Mouse (Mus musculus) forebrain, embryonic 13.5 days (tissue): ENCODE data around the gene Snai1. TPM values are rescaled to one million over a fixed set of nuclear protein-coding genes. Genes with fewer than 3 reads are reported as not detected.

Source experiments
- ATAC-seq: fragments of 200-750 bp; cut with Nextera tagmentation; 2 replicates; pipeline ENCODE4 v1.8.0; 2017
- H3K27ac ChIP-seq: fragments of 300-500 bp; sonication (generic); 2 replicates; pipeline ENCODE4 v1.5.1; 2015; ENCODE audit warnings: inconsistent platforms, mild to moderate bottlenecking, moderate library complexity
- H3K27me3 ChIP-seq: fragments of 300-500 bp; sonication (generic); 2 replicates; pipeline ENCODE4 v1.6.1; 2015; ENCODE audit warnings: mild to moderate bottlenecking, inconsistent platforms
- H3K36me3 ChIP-seq: fragments of 300-500 bp; sonication (generic); 2 replicates; pipeline ENCODE4 v1.6.1; 2015; ENCODE audit warnings: mild to moderate bottlenecking, inconsistent platforms; ENCODE audit not compliant: poor library complexity, severe bottlenecking
- H3K4me1 ChIP-seq: fragments of 300-500 bp; sonication (generic); 2 replicates; pipeline ENCODE4 v1.6.1; 2015; ENCODE audit warnings: inconsistent platforms
- H3K4me2 ChIP-seq: fragments of 300-500 bp; sonication (generic); 2 replicates; pipeline ENCODE4 v1.6.1; 2015; ENCODE audit warnings: inconsistent platforms, mild to moderate bottlenecking, moderate library complexity
- H3K4me3 ChIP-seq: fragments of 300-500 bp; sonication (generic); 2 replicates; pipeline ENCODE4 v1.5.1; 2015; ENCODE audit warnings: mild to moderate bottlenecking, inconsistent platforms
- H3K9ac ChIP-seq: fragments of 300-500 bp; sonication (generic); 2 replicates; pipeline ENCODE4 v1.6.1; 2015; ENCODE audit warnings: mild to moderate bottlenecking, inconsistent platforms
- H3K9me3 ChIP-seq: fragments of 300-500 bp; sonication (generic); replicated peaks from 2 replicates; pipeline ENCODE4 v1.6.1; 2016; ENCODE audit warnings: inconsistent platforms
- WGBS: fragments of 180-500 bp; shearing (Covaris S2); methylation state at CpG from one replicate; pipeline ENCODE4 v1.1.7; 2015; 5-methylcytosine and 5-hydroxymethylcytosine counted together
- polyA plus RNA-seq: library from polyadenylated mRNA; unstranded; fragments of >200 nt; fragmentation: Nextera tagmentation; extraction: Ambion mirVana; gene quantifications from 2 replicates; pipeline ENCODE4 v1.2.1, GENCODE M21; 2015

Snai1 gene
- polyA plus RNA-seq, 1 experiment from 2014 or later, result 1.9 TPM

DNA sequence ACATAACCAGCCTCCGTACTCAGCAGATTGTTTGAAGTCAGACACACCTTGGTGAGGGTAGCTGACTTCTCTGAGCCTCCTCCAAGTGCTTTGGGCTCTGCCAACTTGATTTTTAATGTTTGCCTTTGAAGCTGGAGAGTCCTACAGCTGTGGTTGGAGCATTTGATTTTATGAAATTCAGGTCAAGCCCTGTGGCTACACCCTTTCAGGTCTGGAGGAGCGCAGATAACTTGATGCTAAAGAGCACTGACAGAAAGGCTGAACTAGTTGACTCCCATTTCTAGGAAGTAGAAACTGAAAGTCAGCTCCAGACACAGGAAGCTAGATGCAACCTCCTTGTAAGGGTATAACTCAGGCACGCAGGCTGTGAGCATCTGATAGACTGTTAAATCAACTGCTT is 32.9 kb upstream of the Snai1 start:
- Histone ChIP-seq H3K36me3 (peaks cover 41% of the 10 kb centered on the region), H3K4me2 (peak overlapping the region; percentile 96), H3K27me3 (no peaks in the 10 kb centered on the region), H3K9ac (peak overlapping the region; percentile 43), H3K4me3 (peak overlapping the region; percentile 97; the same call in 1 of the 2 replicates), H3K4me1 (peaks cover 32% of the 10 kb centered on the region), H3K9me3 (no peaks in the 10 kb centered on the region), H3K27ac (no peak overlapping the region)
- no peak for ATAC-seq
- 89% methylated on average over 3 of the region's 3 CpGs for WGBS

- Histone ChIP-seq H3K4me3 (no peak overlapping the region), H3K4me1 (peaks cover 32% of the 10 kb centered on the region), H3K4me2 (no peak overlapping the region), H3K9ac (peak overlapping the region; percentile 18; the same call in 1 of the 2 replicates), H3K27me3 (no peaks in the 10 kb centered on the region), H3K36me3 (peaks cover 56% of the 10 kb centered on the region), H3K9me3 (no peaks in the 10 kb centered on the region), H3K27ac (no peak overlapping the region)
- no peak for ATAC-seq
- WGBS, result 96% methylated on average over 10 of the region's 10 CpGs
Observed at GRCm38 (mm10) chr2:167506546-167507260, 31.3 kb upstream of the Snai1 start.

DNA sequence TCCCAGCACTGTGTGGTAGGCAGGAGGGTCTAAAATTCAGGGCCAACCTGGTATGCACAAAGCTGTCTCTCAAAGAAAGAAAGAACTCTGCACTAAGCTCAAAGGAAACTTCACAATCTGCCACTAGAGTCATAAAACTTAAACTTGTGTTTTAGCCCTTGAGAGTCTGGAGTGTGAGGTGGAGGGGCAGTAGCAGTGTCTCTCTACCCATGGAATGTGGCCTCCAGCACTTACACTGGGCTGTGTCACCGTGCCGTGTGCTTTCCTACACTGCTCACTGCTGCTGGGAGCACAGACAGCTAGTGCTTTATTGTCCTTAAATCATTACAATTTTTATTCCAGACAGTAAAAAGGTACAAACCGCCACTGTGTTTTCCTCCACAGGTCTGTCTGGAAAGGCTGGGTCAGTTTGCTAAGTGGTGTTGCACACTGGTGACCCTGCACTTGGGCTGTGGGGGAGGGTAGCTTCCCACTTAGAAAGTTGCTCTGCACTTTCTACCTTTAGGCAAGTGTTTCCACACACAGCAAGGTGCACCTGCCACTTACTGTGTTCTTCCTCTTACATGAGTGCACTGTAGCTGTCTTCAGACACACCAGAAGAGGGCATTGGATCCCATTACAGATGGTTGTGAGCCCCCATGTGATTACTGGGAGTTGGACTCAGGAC is 30.1 kb upstream of the Snai1 start:
- Histone ChIP-seq H3K4me2 (no peak overlapping the region), H3K27me3 (no peaks in the 10 kb centered on the region), H3K9me3 (no peaks in the 10 kb centered on the region), H3K9ac (no peak overlapping the region), H3K36me3 (peaks cover 67% of the 10 kb centered on the region), H3K4me3 (no peak overlapping the region), H3K27ac (no peak overlapping the region), H3K4me1 (peaks cover 32% of the 10 kb centered on the region)
- no peak for ATAC-seq
- 98% methylated on average over 3 of the region's 3 CpGs for WGBS

GRCm38 (mm10) chr2:167508569-167508968 is 29.4 kb upstream of the Snai1 start:
- no peak for ATAC-seq
- Histone ChIP-seq H3K4me1 (peaks cover 32% of the 10 kb centered on the region), H3K4me2 (no peak overlapping the region), H3K9me3 (no peaks in the 10 kb centered on the region), H3K4me3 (no peak overlapping the region), H3K27ac (no peak overlapping the region), H3K36me3 (peaks cover 74% of the 10 kb centered on the region), H3K9ac (no peak overlapping the region), H3K27me3 (no peaks in the 10 kb centered on the region)
- 96% methylated on average over 4 of the region's 4 CpGs for WGBS

- no peak overlapping the region for H3K4me2 ChIP-seq
- no peak overlapping the region for H3K4me3 ChIP-seq
- 95% methylated on average over 3 of the region's 3 CpGs for WGBS
- H3K4me1 ChIP-seq, result peaks cover 17% of the 10 kb centered on the region
- no peak overlapping the region for H3K9ac ChIP-seq
- no peaks in the 10 kb centered on the region for H3K27me3 ChIP-seq
- no peaks in the 10 kb centered on the region for H3K9me3 ChIP-seq
- no peak for ATAC-seq
- peaks cover 91% of the 10 kb centered on the region for H3K36me3 ChIP-seq
- H3K27ac ChIP-seq, result no peak overlapping the region
Observed at GRCm38 (mm10) chr2:167510485-167510884, 27.5 kb upstream of the Snai1 start.

DNA sequence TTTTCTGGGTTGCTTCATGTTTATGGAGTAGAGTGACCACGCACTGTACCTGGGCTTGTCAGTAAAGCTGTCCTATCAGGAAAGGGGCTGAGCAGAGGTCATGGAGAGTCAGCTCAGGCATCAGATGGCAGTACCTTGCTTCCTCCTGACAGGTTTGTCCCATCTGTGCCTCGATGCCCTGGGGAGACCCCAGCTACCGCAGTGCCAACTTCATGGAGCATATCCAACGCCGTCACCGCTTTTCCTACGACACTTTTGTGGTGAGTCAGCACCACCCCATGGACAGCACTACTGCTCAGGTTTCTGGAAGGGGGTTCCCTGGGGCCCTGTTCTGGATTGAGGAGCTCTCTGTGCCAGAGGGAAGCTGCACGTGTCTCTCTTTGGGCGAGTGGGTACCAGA is 25.6 kb upstream of the Snai1 start:
- H3K27ac ChIP-seq, result no peak overlapping the region
- no peak overlapping the region for H3K9ac ChIP-seq
- H3K4me1 ChIP-seq, result no peaks in the 10 kb centered on the region
- 94% methylated on average over 9 of the region's 9 CpGs for WGBS
- H3K9me3 ChIP-seq, result no peaks in the 10 kb centered on the region
- H3K36me3 ChIP-seq, result peaks cover 99% of the 10 kb centered on the region
- no peak for ATAC-seq
- H3K4me3 ChIP-seq, result no peak overlapping the region
- no peak overlapping the region for H3K4me2 ChIP-seq
- no peaks in the 10 kb centered on the region for H3K27me3 ChIP-seq

GRCm38 (mm10) chr2:167512970-167513369 is 25.0 kb upstream of the Snai1 start:
- Histone ChIP-seq H3K9ac (no peak overlapping the region), H3K36me3 (peaks cover 99% of the 10 kb centered on the region)
- 95% methylated on average over 5 of the region's 5 CpGs for WGBS

DNA sequence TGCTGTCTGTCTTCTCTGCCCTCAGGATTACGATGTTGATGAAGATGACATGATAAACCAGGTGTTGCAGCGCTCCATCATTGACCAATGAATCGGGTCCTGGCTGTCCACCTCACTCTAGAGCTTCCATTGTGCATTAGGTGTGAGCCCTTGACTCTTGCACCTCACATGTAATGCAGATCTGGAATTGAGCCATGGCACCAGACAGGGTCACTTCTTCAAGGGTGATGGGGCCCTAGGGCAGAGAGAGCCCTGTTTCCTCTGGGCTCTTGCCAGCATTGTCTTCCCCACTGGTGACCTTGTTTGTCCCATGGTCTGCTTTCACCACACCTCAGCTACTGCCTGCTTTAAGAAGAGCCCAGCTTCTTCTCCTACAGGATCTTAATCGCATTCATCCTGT is 23.4 kb upstream of the Snai1 start:
- H3K4me1 ChIP-seq, result no peaks in the 10 kb centered on the region
- no peaks in the 10 kb centered on the region for H3K9me3 ChIP-seq
- H3K9ac ChIP-seq, result no peak overlapping the region
- H3K36me3 ChIP-seq, result peaks cover 96% of the 10 kb centered on the region
- no peak overlapping the region for H3K27ac ChIP-seq
- ATAC-seq, result no peak
- H3K27me3 ChIP-seq, result no peaks in the 10 kb centered on the region
- no peak overlapping the region for H3K4me2 ChIP-seq
- WGBS, result 97% methylated on average over 4 of the region's 4 CpGs
- no peak overlapping the region for H3K4me3 ChIP-seq

More at GRCm38 (mm10) chr2:167512970-167513369, 25.0 kb upstream of the Snai1 start:
- no peaks in the 10 kb centered on the region for H3K9me3 ChIP-seq
- no peak overlapping the region for H3K27ac ChIP-seq
- no peak for ATAC-seq
- H3K4me1 ChIP-seq, result no peaks in the 10 kb centered on the region
- no peaks in the 10 kb centered on the region for H3K27me3 ChIP-seq
- H3K4me3 ChIP-seq, result no peak overlapping the region
- H3K4me2 ChIP-seq, result no peak overlapping the region

DNA sequence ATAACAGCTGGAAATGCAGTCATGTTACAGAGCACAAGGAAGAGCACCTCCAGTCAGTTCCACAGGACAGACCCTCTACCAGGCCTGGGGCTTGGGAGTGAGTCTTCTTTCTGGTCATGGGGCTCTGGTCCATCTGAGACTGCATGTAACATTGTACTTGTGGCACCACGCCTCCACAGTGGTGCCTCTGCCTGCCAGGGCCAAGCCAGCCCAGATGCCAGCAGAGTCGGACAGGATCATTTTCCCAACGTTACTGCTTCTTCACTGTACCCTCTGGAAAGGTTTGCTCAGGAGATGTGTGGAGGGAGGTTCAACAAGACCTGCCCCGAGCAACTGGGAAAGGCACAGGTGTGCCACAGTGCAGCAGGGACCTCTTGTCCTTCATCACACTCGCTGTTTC is 22.3 kb upstream of the Snai1 start:
- Histone ChIP-seq H3K36me3 (peaks cover 92% of the 10 kb centered on the region), H3K4me1 (no peaks in the 10 kb centered on the region), H3K4me2 (no peak overlapping the region), H3K4me3 (no peak overlapping the region), H3K27me3 (no peaks in the 10 kb centered on the region), H3K9ac (no peak overlapping the region), H3K27ac (no peak overlapping the region), H3K9me3 (no peaks in the 10 kb centered on the region)
- 91% methylated on average over 5 of the region's 5 CpGs for WGBS
- ATAC-seq, result no peak

DNA sequence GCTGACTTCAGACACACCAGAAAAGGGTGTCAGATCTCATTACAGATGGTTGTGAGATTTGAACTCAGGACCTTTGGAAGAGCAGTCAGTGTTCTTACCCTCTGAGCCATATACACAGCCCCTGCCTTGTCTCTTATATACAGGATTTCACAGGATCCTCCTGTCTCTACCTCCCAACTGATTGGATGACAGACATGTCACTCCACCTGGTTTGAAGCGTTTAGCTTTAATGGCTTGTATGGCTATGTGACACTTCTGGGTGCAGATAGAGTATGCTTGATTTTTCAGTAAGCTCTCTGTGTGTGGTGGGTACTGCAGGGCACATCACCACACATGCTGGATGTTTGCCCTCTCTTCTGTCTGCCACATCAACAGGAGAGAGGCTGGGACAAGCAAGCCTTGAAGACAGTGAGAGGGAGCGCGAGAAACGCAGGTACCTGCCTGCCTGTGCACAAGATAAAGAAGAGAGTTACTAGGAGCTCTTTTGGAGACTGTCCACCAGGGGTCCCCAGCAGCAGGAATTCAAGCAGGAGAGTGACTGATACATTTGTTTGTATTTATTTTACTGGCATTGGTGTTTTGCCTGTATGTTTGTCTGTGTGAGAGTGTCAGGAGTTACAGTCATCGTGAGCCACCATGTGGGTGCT is 18.3 kb upstream of the Snai1 start:
- no peak for ATAC-seq
- no peak overlapping the region for H3K27ac ChIP-seq
- 83% methylated on average over 5 of the region's 5 CpGs for WGBS
- H3K36me3 ChIP-seq, result peaks cover 52% of the 10 kb centered on the region
- H3K9me3 ChIP-seq, result no peaks in the 10 kb centered on the region
- no peaks in the 10 kb centered on the region for H3K27me3 ChIP-seq
- H3K9ac ChIP-seq, result no peak overlapping the region
- no peak overlapping the region for H3K4me2 ChIP-seq
- no peak overlapping the region for H3K4me3 ChIP-seq
- H3K4me1 ChIP-seq, result no peaks in the 10 kb centered on the region

GRCm38 (mm10) chr2:167528278-167528677 is 9.7 kb upstream of the Snai1 start:
- Histone ChIP-seq H3K9me3 (no peaks in the 10 kb centered on the region), H3K27me3 (no peaks in the 10 kb centered on the region), H3K4me2 (no peak overlapping the region), H3K27ac (no peak overlapping the region), H3K4me3 (no peak overlapping the region), H3K4me1 (no peaks in the 10 kb centered on the region), H3K36me3 (no peaks in the 10 kb centered on the region), H3K9ac (no peak overlapping the region)
- no peak for ATAC-seq
- 1% methylated on average over 5 of the region's 5 CpGs for WGBS

GRCm38 (mm10) chr2:167529935-167530513 is 8.0 kb upstream of the Snai1 start:
- 28% methylated on average over 5 of the region's 5 CpGs for WGBS
- Histone ChIP-seq H3K4me3 (no peak overlapping the region), H3K27me3 (peaks cover 6% of the 10 kb centered on the region), H3K27ac (no peak overlapping the region), H3K4me1 (no peaks in the 10 kb centered on the region), H3K9ac (no peak overlapping the region), H3K36me3 (no peaks in the 10 kb centered on the region), H3K4me2 (no peak overlapping the region), H3K9me3 (no peaks in the 10 kb centered on the region)
- ATAC-seq, result no peak
